Mouse (Mus musculus) left cerebral cortex, adult 2 months (tissue): ENCODE measurements around the gene Sod1. TPM values are rescaled to one million over a fixed set of nuclear protein-coding genes. Genes with fewer than 3 reads are reported as not detected.

Source experiments
- DNase-seq, 2 experiments: peaks; one replicate each; pipeline ENCODE4 v3.0.0; 2021 to 2022; ENCODE audit warnings: low spot score in 2 of 2, mixed read lengths in 1 of 2; ENCODE audit errors: extremely low spot score in 1 of 2
- H3K27ac ChIP-seq: fragments of 200-600 bp; 2 replicates; pipeline ENCODE4 v1.8.1; 2022
- H3K4me3 ChIP-seq: fragments of 200-600 bp; 2 replicates; pipeline ENCODE4 v1.8.1; 2022
- CTCF ChIP-seq: fragments of 200-600 bp; IDR thresholded peaks from 2 replicates; pipeline ENCODE4 v1.8.1; 2022; ENCODE audit warnings: antibody characterized with exemption, mild to moderate bottlenecking, moderate library complexity
- intact Hi-C: fragments of 180-260 bp; cut with DNase I; formaldehyde crosslinking; loops from one replicate; pipeline ENCODE4 v1.15.1; 2025
- long read RNA-seq, 2 experiments: library from polyadenylated mRNA; stranded (forward); transcript quantifications; one replicate each; pipeline ENCODE4 v2.0.0; 2021; ENCODE audit warnings: borderline mapping rate in 2 of 2
- total RNA-seq, 2 experiments: library from RNA; stranded (reverse); gene quantifications; 2 replicates each; pipeline ENCODE4 v1.2.3; 2021

The Sod1 gene
- total RNA-seq: 100 to 1,000 TPM; 411 TPM
- long read RNA-seq, experiment 1, transcript Sod1-201 (5 exons, 641 nt): major isoform, 31 of 41 reads
- long read RNA-seq, experiment 1, partial matches to known transcripts: 3 of 41 reads
- long read RNA-seq, experiment 1, other reads (novel, unspliced or antisense): 3 of 41 reads
- long read RNA-seq, experiment 2, transcript Sod1-201 (5 exons, 641 nt): major isoform, 12 of 21 reads
- long read RNA-seq, experiment 2, partial matches to known transcripts: 4 of 21 reads
- long read RNA-seq, experiment 2, other reads (novel, unspliced or antisense): 3 of 21 reads

- intact Hi-C loops: loop anchor here (2.0 kb wide), 1 partner anchor 63 kb away; no protein-coding TSS in a partner anchor
- DNase-seq: peak; percentile 95 to 96
- Histone ChIP-seq H3K27ac (peak within 1 kb of the TSS; percentile 94), H3K4me3 (peak within 1 kb of the TSS; percentile 68)
- no peak for TF ChIP-seq CTCF
Measured at GRCm38 (mm10) chr16:90220026-90220891, at the start of gene Sod1. Gene Sod1 (plus strand): TSS chr16:90220754.

- Histone ChIP-seq H3K4me3 (no peak overlapping the region), H3K27ac (no peak overlapping the region)
- DNase-seq: no peak
- intact Hi-C loops: no loop called here
- TF ChIP-seq CTCF: no peak
Measured at GRCm38 (mm10) chr16:90171416-90171815, 49.1 kb upstream of the Sod1 start.

- TF ChIP-seq CTCF: no peak; the same call in 1 of the 2 replicates
- Histone ChIP-seq H3K27ac (peak overlapping the region; percentile 51; the same call in 1 of the 2 replicates), H3K4me3 (no peak overlapping the region)
- intact Hi-C loops: no loop called here
- DNase-seq: peak; percentile 53 to 69
Measured at GRCm38 (mm10) chr16:90176472-90176871, 44.1 kb upstream of the Sod1 start.

- Histone ChIP-seq H3K27ac (no peak overlapping the region), H3K4me3 (no peak overlapping the region)
- intact Hi-C loops: no loop called here
- no peak for DNase-seq
- TF ChIP-seq CTCF: no peak
Measured at GRCm38 (mm10) chr16:90177425-90177824, 43.1 kb upstream of the Sod1 start.

GRCm38 (mm10) chr16:90178404-90178803, 42.1 kb upstream of the Sod1 start:
- Histone ChIP-seq H3K27ac (no peak overlapping the region), H3K4me3 (no peak overlapping the region)
- TF ChIP-seq CTCF: no peak
- DNase-seq: no peak
- intact Hi-C loops: no loop called here

GRCm38 (mm10) chr16:90179892-90180291, 40.7 kb upstream of the Sod1 start:
- no peak overlapping the region for H3K27ac ChIP-seq
- no peak for DNase-seq
- intact Hi-C loops: no loop called here

GRCm38 (mm10) chr16:90180975-90181374, 39.6 kb upstream of the Sod1 start:
- no peak for TF ChIP-seq CTCF
- Histone ChIP-seq H3K4me3 (no peak overlapping the region), H3K27ac (no peak overlapping the region)
- DNase-seq: no peak
- intact Hi-C loops: no loop called here

More at GRCm38 (mm10) chr16:90179892-90180291, 40.7 kb upstream of the Sod1 start:
- TF ChIP-seq CTCF: no peak
- no peak overlapping the region for H3K4me3 ChIP-seq

GRCm38 (mm10) chr16:90181673-90182072, 38.9 kb upstream of the Sod1 start:
- intact Hi-C loops: no loop called here
- DNase-seq: no peak
- Histone ChIP-seq H3K4me3 (no peak overlapping the region), H3K27ac (no peak overlapping the region)
- TF ChIP-seq CTCF: no peak

GRCm38 (mm10) chr16:90184135-90184534, 36.4 kb upstream of the Sod1 start:
- H3K4me3 ChIP-seq: no peak overlapping the region
- DNase-seq: no peak
- no peak for TF ChIP-seq CTCF
- intact Hi-C loops: no loop called here
- no peak overlapping the region for H3K27ac ChIP-seq

GRCm38 (mm10) chr16:90185928-90186588, 34.5 kb upstream of the Sod1 start:
- intact Hi-C loops: loop anchor here (1.0 to 5.0 kb wide), 3 partner anchors 244 to 412 kb away; no protein-coding TSS in a partner anchor
- Histone ChIP-seq H3K4me3 (no peak overlapping the region), H3K27ac (no peak overlapping the region)
- DNase-seq: peak; percentile 79 to 84
- TF ChIP-seq CTCF: peak; percentile 82

- no peak overlapping the region for H3K27ac ChIP-seq
- TF ChIP-seq CTCF: peak; percentile 28
- no peak for DNase-seq
- intact Hi-C loops: loop anchor here (5.0 kb wide), 1 partner anchor 245 kb away; no protein-coding TSS in a partner anchor
- no peak overlapping the region for H3K4me3 ChIP-seq
Measured at GRCm38 (mm10) chr16:90187453-90187852, 33.1 kb upstream of the Sod1 start.
